Mouse (Mus musculus): ENCODE measurements around the gene Klhl42. TPM values are rescaled to one million over a fixed set of nuclear protein-coding genes. Genes with fewer than 3 reads are reported as not detected.

The Klhl42 gene
- polyA plus RNA-seq, 1 experiment from 2014 or later = 12.7 TPM

- Histone ChIP-seq H3K4me2 (ENCODE audit: low read depth, low read length) (no peak overlapping the region), H3K27me3 (ENCODE audit: control insufficient read depth, insufficient read depth, low read length) (no peaks in the 10 kb centered on the region), H3K36me3 (replicated peaks; ENCODE audit: control insufficient read depth, insufficient read depth, low read depth, low read length) (no peaks in the 10 kb centered on the region; the same call in 1 of the 2 replicates), H3K9ac (replicated peaks; ENCODE audit: low read length) (no peak overlapping the region), H3K9me3 (replicated peaks; ENCODE audit: control insufficient read depth, low read length) (no peaks in the 10 kb centered on the region), H3K27ac (replicated peaks; ENCODE audit: low read depth, low read length) (no peak overlapping the region), H3K4me3 (ENCODE audit: low read depth, low read length) (no peak overlapping the region), H3K4me1 (ENCODE audit: control insufficient read depth, insufficient read depth, low read length) (no peaks in the 10 kb centered on the region)
- no peak for DNase-seq (ENCODE audit: low spot score)
- 83% methylated on average over 10 of the region's 10 CpGs for WGBS
- ATAC-seq (replicated peaks; ENCODE audit: insufficient number of reproducible peaks, low FRiP score, low TSS enrichment, low read depth) = no peak
Observed at GRCm38 (mm10) chr6:147055374-147055977, 35.7 kb upstream of the Klhl42 start.

GRCm38 (mm10) chr6:147059326-147059725 lies 31.9 kb upstream of the Klhl42 start:
- Histone ChIP-seq H3K9ac (replicated peaks; ENCODE audit: low read length) (no peak overlapping the region), H3K36me3 (replicated peaks; ENCODE audit: control insufficient read depth, insufficient read depth, low read depth, low read length) (no peaks in the 10 kb centered on the region; the same call in 1 of the 2 replicates), H3K4me1 (ENCODE audit: control insufficient read depth, insufficient read depth, low read length) (no peaks in the 10 kb centered on the region), H3K9me3 (replicated peaks; ENCODE audit: control insufficient read depth, low read length) (no peaks in the 10 kb centered on the region), H3K4me3 (ENCODE audit: low read depth, low read length) (no peak overlapping the region), H3K27ac (replicated peaks; ENCODE audit: low read depth, low read length) (no peak overlapping the region), H3K27me3 (ENCODE audit: control insufficient read depth, insufficient read depth, low read length) (no peaks in the 10 kb centered on the region), H3K4me2 (ENCODE audit: low read depth, low read length) (no peak overlapping the region)
- WGBS = 72% methylated on average over 7 of the region's 7 CpGs
- ATAC-seq (replicated peaks; ENCODE audit: insufficient number of reproducible peaks, low FRiP score, low TSS enrichment, low read depth) = no peak
- no peak for DNase-seq (ENCODE audit: low spot score)

- H3K36me3 ChIP-seq (replicated peaks; ENCODE audit: control insufficient read depth, insufficient read depth, low read depth, low read length) = no peaks in the 10 kb centered on the region; the same call in 1 of the 2 replicates
- DNase-seq (ENCODE audit: low spot score) (no peak), ATAC-seq (replicated peaks; ENCODE audit: insufficient number of reproducible peaks, low FRiP score, low TSS enrichment, low read depth) (no peak)
- no peaks in the 10 kb centered on the region for H3K9me3 ChIP-seq (replicated peaks; ENCODE audit: control insufficient read depth, low read length)
- WGBS = 84% methylated on average over 9 of the region's 9 CpGs
- H3K4me1 ChIP-seq (ENCODE audit: control insufficient read depth, insufficient read depth, low read length) = no peaks in the 10 kb centered on the region
- no peaks in the 10 kb centered on the region for H3K27me3 ChIP-seq (ENCODE audit: control insufficient read depth, insufficient read depth, low read length)
- H3K9ac ChIP-seq (replicated peaks; ENCODE audit: low read length) = no peak overlapping the region
- H3K4me2 ChIP-seq (ENCODE audit: low read depth, low read length) = no peak overlapping the region
- H3K27ac ChIP-seq (replicated peaks; ENCODE audit: low read depth, low read length) = no peak overlapping the region
- H3K4me3 ChIP-seq (ENCODE audit: low read depth, low read length) = no peak overlapping the region
Observed at GRCm38 (mm10) chr6:147061630-147062029, 29.5 kb upstream of the Klhl42 start.

- DNase-seq (ENCODE audit: low spot score) (no peak), ATAC-seq (replicated peaks; ENCODE audit: insufficient number of reproducible peaks, low FRiP score, low TSS enrichment, low read depth) (no peak)
- Histone ChIP-seq H3K4me2 (ENCODE audit: low read depth, low read length) (no peak overlapping the region), H3K4me1 (ENCODE audit: control insufficient read depth, insufficient read depth, low read length) (no peaks in the 10 kb centered on the region), H3K27me3 (ENCODE audit: control insufficient read depth, insufficient read depth, low read length) (no peaks in the 10 kb centered on the region), H3K9ac (replicated peaks; ENCODE audit: low read length) (no peak overlapping the region), H3K9me3 (replicated peaks; ENCODE audit: control insufficient read depth, low read length) (no peaks in the 10 kb centered on the region), H3K4me3 (ENCODE audit: low read depth, low read length) (no peak overlapping the region), H3K27ac (replicated peaks; ENCODE audit: low read depth, low read length) (no peak overlapping the region), H3K36me3 (replicated peaks; ENCODE audit: control insufficient read depth, insufficient read depth, low read depth, low read length) (no peaks in the 10 kb centered on the region; the same call in 1 of the 2 replicates)
- WGBS = 82% methylated on average over 7 of the region's 7 CpGs
Observed at GRCm38 (mm10) chr6:147062034-147062433, 29.1 kb upstream of the Klhl42 start.

GRCm38 (mm10) chr6:147062694-147063093 lies 28.5 kb upstream of the Klhl42 start:
- Histone ChIP-seq H3K27ac (replicated peaks; ENCODE audit: low read depth, low read length) (no peak overlapping the region), H3K27me3 (ENCODE audit: control insufficient read depth, insufficient read depth, low read length) (no peaks in the 10 kb centered on the region), H3K9me3 (replicated peaks; ENCODE audit: control insufficient read depth, low read length) (no peaks in the 10 kb centered on the region), H3K4me1 (ENCODE audit: control insufficient read depth, insufficient read depth, low read length) (no peaks in the 10 kb centered on the region), H3K4me2 (ENCODE audit: low read depth, low read length) (no peak overlapping the region), H3K9ac (replicated peaks; ENCODE audit: low read length) (no peak overlapping the region), H3K36me3 (replicated peaks; ENCODE audit: control insufficient read depth, insufficient read depth, low read depth, low read length) (no peaks in the 10 kb centered on the region; the same call in 1 of the 2 replicates), H3K4me3 (ENCODE audit: low read depth, low read length) (no peak overlapping the region)
- DNase-seq (ENCODE audit: low spot score) (no peak), ATAC-seq (replicated peaks; ENCODE audit: insufficient number of reproducible peaks, low FRiP score, low TSS enrichment, low read depth) (no peak)
- WGBS = 91% methylated on average over 7 of the region's 7 CpGs

GRCm38 (mm10) chr6:147064226-147064943 lies 26.8 kb upstream of the Klhl42 start:
- DNase-seq (ENCODE audit: low spot score) = no peak
- WGBS = 87% methylated on average over 10 of the region's 10 CpGs

GRCm38 (mm10) chr6:147064944-147065261 lies 26.3 kb upstream of the Klhl42 start:
- H3K36me3 ChIP-seq (replicated peaks; ENCODE audit: control insufficient read depth, insufficient read depth, low read depth, low read length) = no peaks in the 10 kb centered on the region; the same call in 1 of the 2 replicates
- no peak overlapping the region for H3K27ac ChIP-seq (replicated peaks; ENCODE audit: low read depth, low read length)
- 91% methylated on average over 6 of the region's 6 CpGs for WGBS
- H3K4me3 ChIP-seq (ENCODE audit: low read depth, low read length) = no peak overlapping the region
- no peak overlapping the region for H3K9ac ChIP-seq (replicated peaks; ENCODE audit: low read length)
- no peak overlapping the region for H3K4me2 ChIP-seq (ENCODE audit: low read depth, low read length)
- ATAC-seq (replicated peaks; ENCODE audit: insufficient number of reproducible peaks, low FRiP score, low TSS enrichment, low read depth) (no peak), DNase-seq (ENCODE audit: low spot score) (no peak)
- no peaks in the 10 kb centered on the region for H3K4me1 ChIP-seq (ENCODE audit: control insufficient read depth, insufficient read depth, low read length)
- no peaks in the 10 kb centered on the region for H3K9me3 ChIP-seq (replicated peaks; ENCODE audit: control insufficient read depth, low read length)
- H3K27me3 ChIP-seq (ENCODE audit: control insufficient read depth, insufficient read depth, low read length) = no peaks in the 10 kb centered on the region

More at GRCm38 (mm10) chr6:147064226-147064943, 26.8 kb upstream of the Klhl42 start:
- H3K27ac ChIP-seq (replicated peaks; ENCODE audit: low read depth, low read length) = no peak overlapping the region
- H3K9ac ChIP-seq (replicated peaks; ENCODE audit: low read length) = no peak overlapping the region
- no peak overlapping the region for H3K4me3 ChIP-seq (ENCODE audit: low read depth, low read length)
- no peak overlapping the region for H3K4me2 ChIP-seq (ENCODE audit: low read depth, low read length)
- H3K4me1 ChIP-seq (ENCODE audit: control insufficient read depth, insufficient read depth, low read length) = no peaks in the 10 kb centered on the region
- no peaks in the 10 kb centered on the region; the same call in 1 of the 2 replicates for H3K36me3 ChIP-seq (replicated peaks; ENCODE audit: control insufficient read depth, insufficient read depth, low read depth, low read length)
- no peaks in the 10 kb centered on the region for H3K9me3 ChIP-seq (replicated peaks; ENCODE audit: control insufficient read depth, low read length)
- ATAC-seq (replicated peaks; ENCODE audit: insufficient number of reproducible peaks, low FRiP score, low TSS enrichment, low read depth) = no peak
- H3K27me3 ChIP-seq (ENCODE audit: control insufficient read depth, insufficient read depth, low read length) = no peaks in the 10 kb centered on the region

- ATAC-seq (replicated peaks; ENCODE audit: insufficient number of reproducible peaks, low FRiP score, low TSS enrichment, low read depth) (no peak), DNase-seq (ENCODE audit: low spot score) (no peak)
- H3K4me3 ChIP-seq (ENCODE audit: low read depth, low read length) = no peak overlapping the region
- no peak overlapping the region for H3K4me2 ChIP-seq (ENCODE audit: low read depth, low read length)
- H3K27ac ChIP-seq (replicated peaks; ENCODE audit: low read depth, low read length) = no peak overlapping the region
- no peaks in the 10 kb centered on the region for H3K36me3 ChIP-seq (replicated peaks; ENCODE audit: control insufficient read depth, insufficient read depth, low read depth, low read length)
- no peaks in the 10 kb centered on the region for H3K27me3 ChIP-seq (ENCODE audit: control insufficient read depth, insufficient read depth, low read length)
- H3K9me3 ChIP-seq (replicated peaks; ENCODE audit: control insufficient read depth, low read length) = no peaks in the 10 kb centered on the region
- H3K9ac ChIP-seq (replicated peaks; ENCODE audit: low read length) = no peak overlapping the region
- 61% methylated on average over 5 of the region's 5 CpGs for WGBS
- no peaks in the 10 kb centered on the region for H3K4me1 ChIP-seq (ENCODE audit: control insufficient read depth, insufficient read depth, low read length)
Observed at GRCm38 (mm10) chr6:147075808-147076387, 15.3 kb upstream of the Klhl42 start.

Measured in embryonic facial prominence, embryonic 11.5 days (tissue).